Mouse (Mus musculus): ENCODE results near the gene Tmprss6.
A peak's percentile ranks its signal among the peaks of the same experiment; 100 is the strongest.

Gene Tmprss6

DNA sequence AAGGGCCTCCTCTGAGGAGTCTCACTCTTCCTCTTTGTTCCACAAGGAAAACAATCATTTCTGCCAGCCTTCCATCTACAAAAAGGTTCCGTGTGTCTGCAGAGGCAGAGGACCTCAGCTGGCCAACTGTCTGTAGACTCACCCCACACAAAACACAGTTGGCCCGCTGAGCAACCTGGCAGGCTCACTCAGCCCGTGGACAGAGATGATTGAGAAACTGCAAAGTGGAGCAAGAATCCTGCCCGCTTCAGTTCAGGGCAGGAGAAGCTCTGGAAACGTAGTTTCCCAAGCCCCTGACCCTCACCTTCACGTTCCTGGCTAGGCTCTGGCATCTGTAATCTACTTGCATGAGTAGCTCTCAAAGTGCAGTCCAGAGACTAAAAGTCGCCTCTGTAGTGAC, 21.3 kb downstream of the Tmprss6 start:
- DNase-seq (ENCODE audit: low spot score in 2 of 2), result no peak

DNA sequence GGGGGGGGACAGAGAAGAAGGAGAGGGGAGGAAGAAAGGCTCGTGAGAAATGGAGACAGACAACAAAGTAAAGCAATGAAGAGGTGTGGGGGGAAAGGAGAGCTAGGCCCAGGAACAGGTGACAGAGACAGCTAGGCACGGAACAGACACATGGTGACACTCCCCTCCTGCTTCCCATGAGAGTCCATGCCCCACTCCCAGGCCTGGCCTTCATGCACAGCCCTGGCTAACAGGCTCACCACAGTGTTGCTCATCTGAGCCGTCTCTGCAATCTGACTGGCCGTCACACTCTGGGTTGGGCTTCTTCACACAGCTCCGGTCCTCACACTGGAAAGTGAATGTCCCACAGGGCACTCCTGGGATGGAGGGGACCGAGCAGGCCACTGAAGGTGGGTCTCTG, 24.6 kb downstream of the Tmprss6 start:
- DNase-seq (ENCODE audit: low spot score in 2 of 2), result no peak

GRCm38 (mm10) chr15:78442231-78442630, 26.2 kb downstream of the Tmprss6 start:
- DNase-seq (ENCODE audit: low spot score in 2 of 2), result no peak

DNA sequence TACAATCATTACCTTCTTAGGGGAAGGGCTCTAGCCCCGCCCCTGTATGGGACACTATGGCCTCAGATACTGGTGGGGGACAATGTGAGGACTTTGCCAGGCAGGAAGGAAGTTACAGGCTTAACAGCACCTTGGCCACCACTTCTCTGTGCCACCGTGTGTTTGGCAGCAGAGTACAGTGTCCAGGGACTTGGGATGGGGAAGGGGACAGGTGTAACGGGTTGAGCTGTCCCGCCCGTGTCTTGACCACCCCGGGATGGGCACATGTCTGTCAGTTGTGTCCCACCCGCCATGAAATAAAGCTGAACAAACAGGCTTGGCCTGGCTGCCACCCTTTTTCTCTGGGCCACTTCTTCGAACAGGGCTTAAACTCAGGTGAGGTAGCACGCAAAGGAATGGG, 29.5 kb downstream of the Tmprss6 start:
- DNase-seq (ENCODE audit: low spot score in 2 of 2), result no peak

GRCm38 (mm10) chr15:78438505-78438904, 29.9 kb downstream of the Tmprss6 start:
- no peak for DNase-seq (ENCODE audit: low spot score in 2 of 2)

GRCm38 (mm10) chr15:78438018-78438394, 30.4 kb downstream of the Tmprss6 start:
- DNase-seq (ENCODE audit: low spot score in 2 of 2), result no peak

GRCm38 (mm10) chr15:78437237-78438017, 31.0 kb downstream of the Tmprss6 start:
- DNase-seq (ENCODE audit: low spot score in 2 of 2), result no peak

GRCm38 (mm10) chr15:78436380-78437192, 31.8 kb downstream of the Tmprss6 start:
- no peak for DNase-seq (ENCODE audit: low spot score in 2 of 2)

- no peak for DNase-seq (ENCODE audit: low spot score in 2 of 2)
Observed at GRCm38 (mm10) chr15:78435681-78436080, 32.8 kb downstream of the Tmprss6 start.

DNA sequence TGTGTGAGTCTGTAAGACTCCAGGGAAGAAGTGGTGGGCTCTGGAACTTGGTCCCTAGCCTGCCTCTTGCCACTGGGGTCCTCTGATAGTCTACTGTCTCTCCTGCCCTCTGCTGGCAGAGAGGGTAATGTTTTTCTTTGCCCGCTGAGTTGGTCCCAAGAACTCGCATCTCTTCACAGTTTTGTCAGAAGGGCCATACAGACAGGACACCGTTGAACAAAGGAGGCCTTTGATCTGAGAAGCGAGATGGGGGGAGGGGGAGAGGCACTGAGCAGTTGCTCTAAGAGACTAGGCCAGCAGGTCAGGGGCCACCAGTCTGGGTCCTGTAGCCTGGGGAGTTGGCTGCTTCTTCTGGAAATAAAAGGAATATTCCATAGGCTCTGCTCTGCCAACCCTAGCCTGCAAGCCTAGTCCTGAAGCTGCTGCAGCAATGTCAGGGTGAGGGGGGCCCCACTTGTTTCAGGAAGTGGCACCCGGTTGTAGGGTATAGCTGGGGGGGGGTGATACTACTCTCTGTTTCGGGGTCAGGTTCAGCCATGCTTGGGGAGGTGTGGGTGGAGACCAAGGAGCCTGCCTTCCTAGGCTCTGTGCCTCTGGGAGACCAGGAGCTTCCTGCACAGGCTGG, 33.4 kb downstream of the Tmprss6 start:
- DNase-seq (ENCODE audit: low spot score in 2 of 2), result no peak

GRCm38 (mm10) chr15:78431541-78432121, 36.8 kb downstream of the Tmprss6 start:
- DNase-seq (ENCODE audit: low spot score in 2 of 2), result no peak

GRCm38 (mm10) chr15:78430874-78431273, 37.6 kb downstream of the Tmprss6 start:
- DNase-seq (ENCODE audit: low spot score in 2 of 2), result no peak

- no peak for DNase-seq (ENCODE audit: low spot score in 2 of 2)
Observed at GRCm38 (mm10) chr15:78429871-78430622, 38.4 kb downstream of the Tmprss6 start.

GRCm38 (mm10) chr15:78429139-78429459, 39.3 kb downstream of the Tmprss6 start:
- DNase-seq (ENCODE audit: low spot score in 2 of 2), result no peak

DNA sequence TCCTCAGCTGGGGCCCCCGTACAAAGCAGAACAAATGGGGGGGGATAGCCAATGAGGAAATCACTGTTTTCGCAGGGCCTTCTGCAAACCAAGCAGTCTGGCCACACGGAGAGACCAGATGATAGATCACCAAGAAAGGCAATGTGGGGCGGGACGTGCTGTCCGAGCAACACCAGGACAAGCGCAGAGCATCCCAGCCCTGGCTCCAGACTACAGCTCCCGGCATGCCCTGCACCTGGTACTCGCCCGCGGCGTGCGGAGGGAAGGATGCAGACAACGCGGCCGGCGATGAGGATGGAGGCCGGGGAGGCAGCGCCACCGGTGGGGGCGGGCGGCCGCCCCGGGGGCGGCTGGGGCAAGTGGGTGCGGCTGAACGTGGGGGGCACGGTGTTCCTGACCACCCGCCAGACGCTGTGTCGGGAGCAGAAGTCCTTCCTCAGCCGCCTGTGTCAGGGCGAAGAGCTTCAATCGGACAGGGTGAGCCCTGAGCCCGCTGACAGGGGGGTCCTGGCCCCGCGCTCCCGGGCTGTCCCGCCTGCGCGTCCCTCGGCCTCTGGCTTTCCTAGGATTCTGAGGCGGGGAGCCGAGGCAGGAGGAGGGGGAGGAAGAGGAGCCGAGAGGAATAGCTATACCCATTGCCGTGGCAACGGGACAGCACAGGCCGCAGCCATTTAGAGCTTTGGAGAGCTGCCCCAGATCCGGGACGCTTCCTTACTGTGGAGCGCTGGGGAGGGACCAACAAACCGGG, 39.9 kb downstream of the Tmprss6 start, which contains the start of gene Kctd17:
Gene Kctd17, plus strand, starts transcription at position 174 of the 748 bp plus-strand sequence.
- DNase-seq (ENCODE audit: low spot score in 2 of 2), result no peak

GRCm38 (mm10) chr15:78425230-78425629, 43.2 kb downstream of the Tmprss6 start:
- no peak for DNase-seq (ENCODE audit: low spot score in 2 of 2)

- no peak for DNase-seq (ENCODE audit: low spot score in 2 of 2)
Observed at GRCm38 (mm10) chr15:78424507-78424906, 43.9 kb downstream of the Tmprss6 start.

- DNase-seq (ENCODE audit: low spot score in 2 of 2), result peak; percentile 76 to 86
Observed at GRCm38 (mm10) chr15:78422046-78422956, 46.1 kb downstream of the Tmprss6 start.

DNA sequence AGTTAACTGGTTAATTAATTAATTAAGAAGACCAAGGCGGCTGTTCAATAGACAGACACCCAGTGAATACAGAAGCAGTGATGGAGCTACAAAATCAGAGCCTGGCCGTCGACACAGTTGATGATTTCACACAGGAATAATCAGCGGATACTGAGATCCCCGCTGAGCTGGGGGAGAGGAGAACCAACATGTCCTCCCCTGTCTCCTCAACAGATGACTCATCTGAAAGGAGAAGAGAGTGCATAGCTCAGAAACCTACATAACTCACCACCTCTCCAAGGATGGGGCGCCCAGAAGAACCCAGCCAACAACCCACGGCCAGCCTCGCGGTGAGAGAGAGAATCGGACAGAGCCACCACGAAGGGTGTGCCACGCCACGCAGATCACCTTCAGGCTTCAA, 48.0 kb downstream of the Tmprss6 start:
- DNase-seq (ENCODE audit: low spot score in 2 of 2), result no peak

GRCm38 (mm10) chr15:78416937-78417336, 51.5 kb downstream of the Tmprss6 start:
- DNase-seq (ENCODE audit: low spot score in 2 of 2), result no peak

Data from spleen, postnatal 14 days (tissue).